Mouse (Mus musculus) kidney, postnatal 0 days (tissue): ENCODE measurements around the gene Siah1a. TPM values are rescaled to one million over a fixed set of nuclear protein-coding genes. Genes with fewer than 3 reads are reported as not detected.

Experiments used
- ATAC-seq: fragments of 200-750 bp; cut with Nextera tagmentation; replicated peaks from 2 replicates; pipeline ENCODE4 v1.8.0; 2017; ENCODE audit warnings: low read depth, moderate number of reproducible peaks, moderate TSS enrichment, moderate library complexity; ENCODE audit not compliant: low FRiP score
- DNase-seq: peaks from one replicate; pipeline ENCODE4 v3.0.0-alpha.2; 2016; ENCODE audit warnings: low spot score
- H3K27ac ChIP-seq: fragments of 300-500 bp; sonication (generic); 2 replicates; pipeline ENCODE4 v1.5.1; 2014; ENCODE audit warnings: mild to moderate bottlenecking
- H3K27me3 ChIP-seq: fragments of 300-500 bp; sonication (generic); 2 replicates; pipeline ENCODE4 v1.6.1; 2014; ENCODE audit warnings: low read length, mixed read lengths; ENCODE audit not compliant: insufficient read depth
- H3K36me3 ChIP-seq: fragments of 300-500 bp; sonication (generic); 2 replicates; pipeline ENCODE4 v1.6.1; 2014; ENCODE audit warnings: low read length, mixed read lengths; ENCODE audit not compliant: insufficient read depth
- H3K4me1 ChIP-seq: fragments of 300-500 bp; sonication (generic); replicated peaks from 2 replicates; pipeline ENCODE4 v1.6.1; 2014; ENCODE audit warnings: antibody characterized with exemption, low read length, mixed read lengths; ENCODE audit not compliant: insufficient read depth
- H3K4me2 ChIP-seq: fragments of 300-500 bp; sonication (generic); 2 replicates; pipeline ENCODE4 v1.6.1; 2014; ENCODE audit warnings: mild to moderate bottlenecking, low read length, moderate library complexity, mixed read lengths
- H3K4me3 ChIP-seq: fragments of 300-500 bp; sonication (generic); replicated peaks from 2 replicates; pipeline ENCODE4 v1.5.1; 2014; ENCODE audit warnings: low read depth, low read length
- H3K9ac ChIP-seq: fragments of 300-500 bp; sonication (generic); 2 replicates; pipeline ENCODE4 v1.6.1; 2014; ENCODE audit warnings: low read depth, low read length
- H3K9me3 ChIP-seq: fragments of 300-500 bp; sonication (generic); replicated peaks from 2 replicates; pipeline ENCODE4 v1.6.1; 2016; ENCODE audit warnings: low read length, inconsistent platforms, mixed read lengths
- CTCF ChIP-seq: IDR thresholded peaks from 2 replicates; pipeline ENCODE4 v1.5.1; 2016; ENCODE audit warnings: antibody characterized with exemption, low read depth, mild to moderate bottlenecking, moderate library complexity
- WGBS: fragments of 180-500 bp; shearing (Covaris S2); extraction: QIAGEN DNeasy Blood & Tissue Kit; methylation state at CpG from one replicate; pipeline ENCODE4 v1.1.7; 2014; 5-methylcytosine and 5-hydroxymethylcytosine counted together
- polyA plus RNA-seq: library from polyadenylated mRNA; unstranded; fragments of >200 nt; fragmentation: Nextera tagmentation; extraction: Ambion mirVana; gene quantifications from 2 replicates; pipeline ENCODE4 v1.2.1, GENCODE M21; 2015

The Siah1a gene
- polyA plus RNA-seq, 1 experiment from 2014 or later = 50.1 TPM

DNA sequence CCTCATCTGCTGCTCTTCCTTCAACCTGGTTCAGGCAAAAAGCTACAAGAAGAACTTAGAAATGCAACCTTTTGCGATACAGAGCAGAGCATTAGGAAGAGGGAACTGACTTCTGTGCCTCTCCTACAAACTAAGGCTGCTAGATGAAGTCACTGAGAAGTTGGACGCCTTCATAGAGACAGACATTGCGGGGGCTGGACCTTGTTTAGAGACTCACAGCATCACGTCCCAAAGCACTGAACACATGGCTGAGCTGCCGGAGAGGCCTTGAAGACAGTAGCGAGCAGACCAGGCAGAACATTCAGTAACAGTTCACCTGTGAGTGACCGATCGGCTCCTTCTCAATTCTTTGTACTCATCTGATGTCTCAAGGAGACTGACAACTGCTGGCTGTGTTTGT lies 35.4 kb upstream of the Siah1a start:
- Histone ChIP-seq H3K4me2 (no peak overlapping the region), H3K9ac (no peak overlapping the region), H3K9me3 (no peaks in the 10 kb centered on the region), H3K4me3 (no peak overlapping the region), H3K4me1 (no peaks in the 10 kb centered on the region), H3K36me3 (no peaks in the 10 kb centered on the region), H3K27ac (no peak overlapping the region), H3K27me3 (no peaks in the 10 kb centered on the region)
- WGBS = 85% methylated on average over 8 of the region's 8 CpGs
- TF ChIP-seq CTCF = no peak
- ATAC-seq (no peak), DNase-seq (no peak)

DNA sequence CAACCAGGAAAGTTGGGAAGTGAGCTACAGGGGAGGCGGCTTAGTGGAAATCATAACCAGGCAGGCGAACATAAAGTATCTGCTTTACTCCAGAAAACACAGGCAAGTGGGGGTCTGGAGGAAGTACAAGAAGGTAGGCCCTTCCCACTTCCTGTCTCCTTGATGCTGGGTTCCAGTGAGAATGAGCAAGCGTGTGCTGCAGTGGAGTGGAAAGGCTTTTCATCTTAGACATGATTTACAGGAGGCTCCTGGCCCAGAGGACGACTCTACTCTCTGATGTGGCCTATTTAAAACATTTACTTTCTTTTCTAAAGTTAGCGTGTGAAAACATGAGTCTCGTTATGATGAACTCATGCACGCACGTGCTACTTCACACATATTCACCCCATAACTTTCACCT lies 33.5 kb upstream of the Siah1a start:
- peak; percentile 62 for DNase-seq
- H3K9ac ChIP-seq = no peak overlapping the region
- H3K27me3 ChIP-seq = no peaks in the 10 kb centered on the region
- no peak overlapping the region for H3K27ac ChIP-seq
- H3K9me3 ChIP-seq = no peaks in the 10 kb centered on the region
- H3K36me3 ChIP-seq = no peaks in the 10 kb centered on the region
- no peak overlapping the region for H3K4me2 ChIP-seq
- no peaks in the 10 kb centered on the region for H3K4me1 ChIP-seq
- H3K4me3 ChIP-seq = no peak overlapping the region
- no peak for TF ChIP-seq CTCF
- 43% methylated on average over 8 of the region's 8 CpGs for WGBS
- ATAC-seq = no peak

DNA sequence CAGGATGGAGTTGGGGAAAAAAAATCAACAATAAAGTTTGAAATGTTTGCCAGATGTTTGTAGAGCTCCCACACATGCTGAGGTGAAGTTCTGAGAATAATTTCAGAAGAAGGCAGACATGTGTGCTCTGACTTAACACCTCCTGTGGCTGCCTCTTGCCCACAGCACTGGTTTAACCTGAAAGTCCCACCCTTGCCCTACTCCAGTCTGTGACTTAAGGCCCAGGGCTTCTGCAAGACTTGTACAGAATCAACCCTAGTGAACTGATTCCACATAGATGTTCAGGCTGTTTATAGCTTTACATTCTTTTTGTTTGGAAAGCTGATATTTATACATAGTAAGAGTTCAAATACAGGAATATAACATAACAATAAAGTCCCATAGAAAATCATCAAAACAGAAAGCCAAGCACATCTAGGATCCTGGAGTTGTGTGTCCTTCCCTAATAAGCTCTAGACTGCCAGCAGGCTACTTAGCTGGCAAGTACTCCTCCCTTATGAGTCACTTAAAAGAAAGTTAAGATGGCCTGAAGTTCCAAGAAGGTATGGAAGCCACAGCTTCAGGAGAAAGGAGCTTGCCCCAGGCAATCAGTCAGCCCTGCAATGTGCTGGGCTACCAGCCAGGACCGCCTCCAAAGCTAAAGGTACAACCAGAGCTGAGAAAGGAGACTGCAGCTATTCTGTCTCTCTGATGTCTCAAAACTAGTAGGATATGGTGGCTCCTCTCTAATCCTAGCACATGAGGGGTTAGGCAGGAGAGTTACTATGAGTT lies 24.4 kb upstream of the Siah1a start:
- DNase-seq = no peak
- Histone ChIP-seq H3K36me3 (no peaks in the 10 kb centered on the region), H3K9me3 (no peaks in the 10 kb centered on the region), H3K4me2 (no peak overlapping the region), H3K9ac (no peak overlapping the region), H3K4me1 (no peaks in the 10 kb centered on the region), H3K27ac (no peak overlapping the region), H3K27me3 (no peaks in the 10 kb centered on the region), H3K4me3 (no peak overlapping the region)
- no peak for TF ChIP-seq CTCF
- WGBS = 70% methylated on average over 1 of the region's 1 CpGs
- no peak for ATAC-seq

- no peak overlapping the region for H3K27ac ChIP-seq
- H3K4me3 ChIP-seq = no peak overlapping the region
- H3K9ac ChIP-seq = no peak overlapping the region
- H3K9me3 ChIP-seq = no peaks in the 10 kb centered on the region
- WGBS = 68% methylated on average over 5 of the region's 5 CpGs
- H3K4me1 ChIP-seq = no peaks in the 10 kb centered on the region
- no peaks in the 10 kb centered on the region for H3K27me3 ChIP-seq
- TF ChIP-seq CTCF = no peak
- ATAC-seq = no peak
- H3K4me2 ChIP-seq = no peak overlapping the region
- DNase-seq = no peak
- H3K36me3 ChIP-seq = no peaks in the 10 kb centered on the region
Measured at GRCm38 (mm10) chr8:86768499-86768898, 22.8 kb upstream of the Siah1a start.

- H3K9me3 ChIP-seq = no peaks in the 10 kb centered on the region
- H3K4me1 ChIP-seq = no peaks in the 10 kb centered on the region
- TF ChIP-seq CTCF = no peak
- ATAC-seq (no peak), DNase-seq (no peak)
- no peaks in the 10 kb centered on the region for H3K36me3 ChIP-seq
- 84% methylated on average over 9 of the region's 9 CpGs for WGBS
- H3K4me2 ChIP-seq = no peak overlapping the region
- no peak overlapping the region for H3K4me3 ChIP-seq
- no peaks in the 10 kb centered on the region for H3K27me3 ChIP-seq
- H3K27ac ChIP-seq = no peak overlapping the region
- H3K9ac ChIP-seq = no peak overlapping the region
Measured at GRCm38 (mm10) chr8:86766548-86767211, 20.9 kb upstream of the Siah1a start.

DNA sequence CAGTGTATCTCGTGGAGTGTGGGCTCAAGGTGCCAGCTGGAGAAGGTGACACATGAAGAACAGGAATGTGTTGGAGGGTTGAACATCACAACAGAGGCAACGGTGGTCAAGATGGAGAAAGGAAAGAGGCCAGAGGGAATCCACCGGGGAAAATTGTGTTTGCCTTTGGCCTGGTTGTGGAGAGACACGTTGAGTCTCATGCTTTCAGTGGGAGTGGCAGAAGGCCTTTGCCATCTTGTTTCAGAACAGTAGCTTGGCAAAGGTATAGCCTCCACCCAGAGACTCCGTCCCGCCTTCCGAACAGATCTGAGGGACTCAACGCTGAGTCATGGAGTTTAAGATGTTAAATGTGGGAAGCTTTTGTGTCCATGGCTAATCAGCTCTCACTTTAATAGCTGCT lies 19.9 kb upstream of the Siah1a start:
- no peak overlapping the region for H3K4me2 ChIP-seq
- no peaks in the 10 kb centered on the region for H3K4me1 ChIP-seq
- DNase-seq (no peak), ATAC-seq (no peak)
- no peak for TF ChIP-seq CTCF
- H3K4me3 ChIP-seq = no peak overlapping the region
- H3K27me3 ChIP-seq = no peaks in the 10 kb centered on the region
- no peak overlapping the region for H3K27ac ChIP-seq
- H3K36me3 ChIP-seq = no peaks in the 10 kb centered on the region
- H3K9ac ChIP-seq = no peak overlapping the region
- 91% methylated on average over 8 of the region's 8 CpGs for WGBS
- no peaks in the 10 kb centered on the region for H3K9me3 ChIP-seq
